Mouse (Mus musculus): ENCODE measurements at regions not wholly inside any gene's neighbourhood (a gene's known extent, or its start where the extent isn't known, plus 50 kb on each side); places are given as distances from the start of the nearest gene placed in this dataset.

DNA sequence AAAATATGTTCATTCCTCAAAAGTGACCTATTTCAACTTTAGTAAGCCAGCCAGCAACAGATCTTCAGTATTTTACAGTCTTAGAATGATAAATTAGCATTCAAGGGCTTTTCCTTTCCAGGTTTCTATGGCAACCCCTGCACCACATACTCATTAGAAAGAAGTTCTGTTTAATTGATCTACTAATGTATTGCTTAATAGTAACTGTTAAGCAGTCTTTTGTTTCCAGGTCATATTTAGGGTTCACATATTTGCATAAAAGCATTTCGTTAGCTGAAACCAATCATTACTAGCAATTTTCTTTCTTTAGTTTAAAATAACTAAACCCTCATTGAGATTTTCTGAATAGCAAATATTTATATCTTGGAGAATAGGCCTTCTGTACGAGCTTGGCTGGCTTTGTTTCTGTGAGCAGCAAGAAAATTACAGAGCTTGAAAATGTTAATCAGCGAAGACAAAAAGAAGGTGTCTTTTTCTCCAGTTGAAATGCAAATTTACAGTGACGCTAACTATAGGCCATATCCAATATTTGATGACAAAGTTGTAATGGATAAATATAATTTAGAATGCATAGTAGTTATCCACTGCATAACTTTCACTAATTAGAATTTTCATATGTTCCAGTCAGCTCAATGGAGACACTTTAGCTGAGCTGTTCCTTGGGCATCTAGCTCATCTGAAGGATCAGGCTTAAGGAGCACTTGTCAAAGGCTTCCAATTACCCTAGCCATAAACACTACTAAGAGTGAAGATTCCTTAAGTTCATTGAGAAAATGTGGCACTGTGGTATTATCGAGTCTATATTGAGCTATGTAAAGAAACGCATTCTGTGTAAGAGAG is 473.5 kb upstream of the Itga1 start:
- ATAC-seq (ENCODE audit: insufficient read depth, low read depth): no peak
- no peaks in the 10 kb centered on the region for H3K27me3 ChIP-seq (ENCODE audit: control insufficient read depth, insufficient read depth, low read length)
- DNase-seq (ENCODE audit: low spot score): no peak
- TF ChIP-seq EP300 (IDR thresholded peaks at IDR 0.05; ENCODE audit: low read depth) (no peak), CTCF (IDR thresholded peaks at IDR 0.05; ENCODE audit: low read depth) (no peak)
- H3K9me3 ChIP-seq (replicated peaks; ENCODE audit: control insufficient read depth, low read length): no peaks in the 10 kb centered on the region
- no peaks in the 10 kb centered on the region for H3K36me3 ChIP-seq (replicated peaks; ENCODE audit: control insufficient read depth, insufficient read depth, low read length)
- no peak overlapping the region for H3K4me3 ChIP-seq (ENCODE audit: low read depth, low read length)
- no peak overlapping the region for H3K4me2 ChIP-seq (ENCODE audit: low read depth, low read length)
- H3K9ac ChIP-seq (replicated peaks; ENCODE audit: low read depth, low read length): no peak overlapping the region
- 78% methylated on average over 6 of the region's 6 CpGs for WGBS
- no peaks in the 10 kb centered on the region for H3K4me1 ChIP-seq (ENCODE audit: control insufficient read depth, insufficient read depth)
- H3K27ac ChIP-seq (ENCODE audit: low read depth): no peak overlapping the region

DNA sequence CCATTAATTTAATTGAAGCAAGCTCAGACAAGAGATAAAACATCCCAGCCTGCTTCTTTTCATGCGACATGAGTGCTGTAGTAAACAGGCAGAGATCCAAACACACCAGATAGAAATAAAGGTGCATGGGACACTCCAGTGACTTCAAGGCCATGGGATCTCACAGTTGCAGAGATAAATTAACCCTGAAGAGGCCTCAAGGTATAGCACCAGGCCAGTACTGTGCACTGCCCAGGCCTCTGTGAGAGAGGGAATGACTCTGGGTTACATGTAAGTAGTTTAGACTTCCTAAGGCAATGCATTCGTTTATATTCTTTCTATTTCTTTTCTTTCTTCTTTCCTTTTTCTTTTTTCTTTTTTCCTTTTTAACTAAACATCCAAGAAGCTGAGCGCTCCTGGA is 439.4 kb upstream of the Itga1 start:
- no peaks in the 10 kb centered on the region for H3K36me3 ChIP-seq (replicated peaks; ENCODE audit: control insufficient read depth, insufficient read depth, low read length)
- 70% methylated on average over 3 of the region's 3 CpGs for WGBS
- H3K9me3 ChIP-seq (replicated peaks; ENCODE audit: control insufficient read depth, low read length): no peaks in the 10 kb centered on the region
- no peak for TF ChIP-seq EP300 (IDR thresholded peaks at IDR 0.05; ENCODE audit: low read depth)
- no peak for TF ChIP-seq CTCF (IDR thresholded peaks at IDR 0.05; ENCODE audit: low read depth)
- no peak overlapping the region for H3K27ac ChIP-seq (ENCODE audit: low read depth)
- H3K4me3 ChIP-seq (ENCODE audit: low read depth, low read length): no peak overlapping the region
- DNase-seq (ENCODE audit: low spot score) (no peak), ATAC-seq (ENCODE audit: insufficient read depth, low read depth) (no peak)
- no peaks in the 10 kb centered on the region for H3K4me1 ChIP-seq (ENCODE audit: control insufficient read depth, insufficient read depth)
- H3K4me2 ChIP-seq (ENCODE audit: low read depth, low read length): no peak overlapping the region
- no peaks in the 10 kb centered on the region for H3K27me3 ChIP-seq (ENCODE audit: control insufficient read depth, insufficient read depth, low read length)
- no peak overlapping the region for H3K9ac ChIP-seq (replicated peaks; ENCODE audit: low read depth, low read length)

DNA sequence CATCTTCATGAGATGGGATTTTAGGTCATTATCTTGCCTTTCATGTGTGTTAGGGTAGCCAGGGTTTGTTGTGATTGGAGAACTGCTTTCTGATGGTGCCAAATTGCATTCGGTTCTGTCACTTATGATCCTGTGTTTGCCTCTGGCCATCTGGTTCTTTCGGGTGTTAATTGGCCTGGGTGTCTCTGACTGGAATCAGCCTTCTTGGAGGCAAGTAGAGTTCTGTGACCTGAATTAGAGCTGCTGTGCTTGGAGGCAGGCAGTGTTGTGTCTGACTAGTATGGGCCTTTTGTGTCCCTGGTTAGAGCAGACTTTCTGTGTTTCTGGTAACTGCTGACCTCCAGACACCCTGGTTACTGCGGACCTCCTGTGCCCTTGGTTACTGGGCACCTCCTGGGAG is 434.1 kb upstream of the Itga1 start:
- H3K4me3 ChIP-seq (ENCODE audit: low read depth, low read length): no peak overlapping the region
- no peak for TF ChIP-seq CTCF (IDR thresholded peaks at IDR 0.05; ENCODE audit: low read depth)
- no peak for TF ChIP-seq EP300 (IDR thresholded peaks at IDR 0.05; ENCODE audit: low read depth)
- H3K27ac ChIP-seq (ENCODE audit: low read depth): no peak overlapping the region
- ATAC-seq (ENCODE audit: insufficient read depth, low read depth) (no peak), DNase-seq (ENCODE audit: low spot score) (no peak)
- H3K4me1 ChIP-seq (ENCODE audit: control insufficient read depth, insufficient read depth): no peaks in the 10 kb centered on the region
- H3K9ac ChIP-seq (replicated peaks; ENCODE audit: low read depth, low read length): no peak overlapping the region
- no peak overlapping the region for H3K4me2 ChIP-seq (ENCODE audit: low read depth, low read length)
- WGBS: 67% methylated on average over 3 of the region's 3 CpGs
- no peaks in the 10 kb centered on the region for H3K9me3 ChIP-seq (replicated peaks; ENCODE audit: control insufficient read depth, low read length)
- no peaks in the 10 kb centered on the region for H3K36me3 ChIP-seq (replicated peaks; ENCODE audit: control insufficient read depth, insufficient read depth, low read length)
- H3K27me3 ChIP-seq (ENCODE audit: control insufficient read depth, insufficient read depth, low read length): no peaks in the 10 kb centered on the region

DNA sequence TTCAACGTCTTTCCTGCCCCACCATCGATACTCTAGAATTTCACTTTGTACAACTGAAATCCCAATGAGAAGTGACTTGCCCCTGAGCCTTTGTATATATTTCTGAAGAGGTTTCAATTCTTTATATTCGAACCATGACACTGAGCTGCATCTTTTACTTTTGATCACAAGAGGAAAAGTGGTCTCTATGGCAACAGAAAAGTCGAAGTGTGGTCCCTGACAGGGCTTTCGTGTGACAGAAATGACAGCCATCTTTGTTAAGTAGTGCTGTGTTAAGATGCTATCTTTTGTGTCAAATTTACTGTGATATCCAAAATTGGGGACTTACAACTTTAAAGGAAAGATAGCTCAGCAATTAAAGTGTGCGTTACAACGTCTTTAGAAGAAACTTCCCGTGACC is 412.1 kb upstream of the Itga1 start:
- H3K4me1 ChIP-seq (ENCODE audit: control insufficient read depth, insufficient read depth): no peaks in the 10 kb centered on the region
- no peaks in the 10 kb centered on the region for H3K36me3 ChIP-seq (replicated peaks; ENCODE audit: control insufficient read depth, insufficient read depth, low read length)
- no peaks in the 10 kb centered on the region for H3K27me3 ChIP-seq (ENCODE audit: control insufficient read depth, insufficient read depth, low read length)
- no peak overlapping the region for H3K4me3 ChIP-seq (ENCODE audit: low read depth, low read length)
- WGBS: 80% methylated on average over 8 of the region's 8 CpGs
- no peak overlapping the region for H3K9ac ChIP-seq (replicated peaks; ENCODE audit: low read depth, low read length)
- H3K4me2 ChIP-seq (ENCODE audit: low read depth, low read length): no peak overlapping the region
- no peaks in the 10 kb centered on the region for H3K9me3 ChIP-seq (replicated peaks; ENCODE audit: control insufficient read depth, low read length)
- ATAC-seq (ENCODE audit: insufficient read depth, low read depth): no peak
- H3K27ac ChIP-seq (ENCODE audit: low read depth): no peak overlapping the region
- TF ChIP-seq CTCF (IDR thresholded peaks at IDR 0.05; ENCODE audit: low read depth) (no peak), EP300 (IDR thresholded peaks at IDR 0.05; ENCODE audit: low read depth) (no peak)
- DNase-seq (ENCODE audit: low spot score): no peak

DNA sequence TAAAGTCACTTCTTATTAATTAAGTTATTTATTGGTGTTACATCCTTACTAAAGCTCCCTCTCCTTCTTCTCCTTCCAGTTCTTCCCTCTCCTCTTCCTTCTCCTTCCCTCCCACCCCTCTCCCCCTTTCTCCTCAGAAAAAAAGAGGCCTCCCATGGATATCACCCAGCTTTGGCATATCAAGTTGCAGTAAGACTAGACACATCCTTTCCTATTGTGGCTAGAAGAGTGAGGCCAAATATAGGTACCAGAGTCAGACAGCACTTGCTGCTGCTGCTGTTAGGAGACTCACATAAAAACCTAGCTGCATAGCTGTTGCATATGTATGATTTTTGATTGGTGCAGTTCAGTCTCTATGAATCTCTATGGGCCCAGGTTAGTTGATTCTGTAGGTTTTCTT is 410.4 kb upstream of the Itga1 start:
- DNase-seq (ENCODE audit: low spot score) (no peak), ATAC-seq (ENCODE audit: insufficient read depth, low read depth) (no peak)
- no peak overlapping the region for H3K4me2 ChIP-seq (ENCODE audit: low read depth, low read length)
- H3K4me1 ChIP-seq (ENCODE audit: control insufficient read depth, insufficient read depth): no peaks in the 10 kb centered on the region
- no peak overlapping the region for H3K4me3 ChIP-seq (ENCODE audit: low read depth, low read length)
- H3K27me3 ChIP-seq (ENCODE audit: control insufficient read depth, insufficient read depth, low read length): no peaks in the 10 kb centered on the region
- no peak overlapping the region for H3K9ac ChIP-seq (replicated peaks; ENCODE audit: low read depth, low read length)
- H3K27ac ChIP-seq (ENCODE audit: low read depth): no peak overlapping the region
- no peak for TF ChIP-seq CTCF (IDR thresholded peaks at IDR 0.05; ENCODE audit: low read depth)
- no peak for TF ChIP-seq EP300 (IDR thresholded peaks at IDR 0.05; ENCODE audit: low read depth)
- no peaks in the 10 kb centered on the region for H3K9me3 ChIP-seq (replicated peaks; ENCODE audit: control insufficient read depth, low read length)
- H3K36me3 ChIP-seq (replicated peaks; ENCODE audit: control insufficient read depth, insufficient read depth, low read length): no peaks in the 10 kb centered on the region

DNA sequence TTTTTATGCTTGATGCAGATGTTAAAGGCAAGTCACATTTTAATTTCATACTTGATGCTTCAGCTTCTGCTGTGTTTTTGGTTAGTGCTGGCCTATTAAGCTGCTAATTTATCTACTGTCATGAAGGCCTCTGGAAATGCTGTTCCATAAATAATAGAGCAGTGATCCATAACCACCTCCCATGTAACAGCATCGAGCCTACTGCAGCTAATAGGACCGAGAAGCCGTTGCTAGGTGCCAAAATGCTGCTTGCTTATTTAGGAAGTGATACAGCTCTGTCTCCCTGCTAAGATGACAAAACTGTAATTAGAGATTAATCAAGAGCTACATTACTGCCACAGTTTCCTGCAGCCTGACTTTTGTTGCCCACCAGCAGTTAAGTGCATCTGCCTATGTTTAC is 406.9 kb upstream of the Itga1 start:
- no peak for TF ChIP-seq CTCF (IDR thresholded peaks at IDR 0.05; ENCODE audit: low read depth)
- no peak for TF ChIP-seq EP300 (IDR thresholded peaks at IDR 0.05; ENCODE audit: low read depth)
- Histone ChIP-seq H3K27ac (ENCODE audit: low read depth) (no peak overlapping the region), H3K27me3 (ENCODE audit: control insufficient read depth, insufficient read depth, low read length) (no peaks in the 10 kb centered on the region), H3K9me3 (replicated peaks; ENCODE audit: control insufficient read depth, low read length) (no peaks in the 10 kb centered on the region), H3K36me3 (replicated peaks; ENCODE audit: control insufficient read depth, insufficient read depth, low read length) (no peaks in the 10 kb centered on the region), H3K4me3 (ENCODE audit: low read depth, low read length) (no peak overlapping the region), H3K4me1 (ENCODE audit: control insufficient read depth, insufficient read depth) (no peaks in the 10 kb centered on the region), H3K9ac (replicated peaks; ENCODE audit: low read depth, low read length) (no peak overlapping the region), H3K4me2 (ENCODE audit: low read depth, low read length) (no peak overlapping the region)
- WGBS: 74% methylated on average over 3 of the region's 3 CpGs
- no peak for ATAC-seq (ENCODE audit: insufficient read depth, low read depth)
- no peak for DNase-seq (ENCODE audit: low spot score)
